Mouse (Mus musculus): ENCODE measurements around the gene Oas1e. TPM values are rescaled to one million over a fixed set of nuclear protein-coding genes. Genes with fewer than 3 reads are reported as not detected.

Gene Oas1e
- not detected for polyA plus RNA-seq (2014; fragmentation: Illumina TruSeq; extraction: RNeasy Lipid Tissue Mini Kit (QIAGEN cat#74804); ENCODE audit: low read depth, low replicate concordance)

GRCm38 (mm10) chr5:120795480-120796034 is at the start of gene Oas1e:
Gene Oas1e, minus strand, starts transcription at chr5:120795530.

GRCm38 (mm10) chr5:120811951-120812819 is 16.9 kb upstream of the Oas1e start, which contains the start of gene Oas1c:
Gene Oas1c, minus strand, starts transcription at chr5:120812514.

GRCm38 (mm10) chr5:120777478-120777877 is 17.9 kb downstream of the Oas1e start, which contains the start of gene Oas3:
Gene Oas3, minus strand, starts transcription at chr5:120777661.

GRCm38 (mm10) chr5:120749688-120750087 is 45.6 kb downstream of the Oas1e start, which contains the start of gene Oas2:
Gene Oas2, minus strand, starts transcription at chr5:120749853.

Other genes starting within 250 kb of the Oas1e start
- 3.8 TPM for gene Tpcn1, start 206.9 kb downstream of the Oas1e start, polyA plus RNA-seq (2014; fragmentation: Illumina TruSeq; extraction: RNeasy Lipid Tissue Mini Kit (QIAGEN cat#74804); ENCODE audit: low read depth, low replicate concordance)
- not detected for gene Iqcd, start 206.5 kb downstream of the Oas1e start, polyA plus RNA-seq (2014; fragmentation: Illumina TruSeq; extraction: RNeasy Lipid Tissue Mini Kit (QIAGEN cat#74804); ENCODE audit: low read depth, low replicate concordance)
- gene Rita1, start 182.9 kb downstream of the Oas1e start, polyA plus RNA-seq (2014; fragmentation: Illumina TruSeq; extraction: RNeasy Lipid Tissue Mini Kit (QIAGEN cat#74804); ENCODE audit: low read depth, low replicate concordance), result not detected
- gene Ddx54, start 182.8 kb downstream of the Oas1e start, polyA plus RNA-seq (2014; fragmentation: Illumina TruSeq; extraction: RNeasy Lipid Tissue Mini Kit (QIAGEN cat#74804); ENCODE audit: low read depth, low replicate concordance), result 0.58 TPM
- gene Cfap73, start 161.3 kb downstream of the Oas1e start, polyA plus RNA-seq (2014; fragmentation: Illumina TruSeq; extraction: RNeasy Lipid Tissue Mini Kit (QIAGEN cat#74804); ENCODE audit: low read depth, low replicate concordance), result not detected
- not detected for gene Rasal1, start 146.7 kb downstream of the Oas1e start, polyA plus RNA-seq (2014; fragmentation: Illumina TruSeq; extraction: RNeasy Lipid Tissue Mini Kit (QIAGEN cat#74804); ENCODE audit: low read depth, low replicate concordance)
- gene Dtx1, start 83.6 kb downstream of the Oas1e start, polyA plus RNA-seq (2014; fragmentation: Illumina TruSeq; extraction: RNeasy Lipid Tissue Mini Kit (QIAGEN cat#74804); ENCODE audit: low read depth, low replicate concordance), result 0.52 TPM
- gene Oas2, start 45.7 kb downstream of the Oas1e start, polyA plus RNA-seq (2014; fragmentation: Illumina TruSeq; extraction: RNeasy Lipid Tissue Mini Kit (QIAGEN cat#74804); ENCODE audit: low read depth, low replicate concordance), result 1.2 TPM
- gene Oas3, start 17.9 kb downstream of the Oas1e start, polyA plus RNA-seq (2014; fragmentation: Illumina TruSeq; extraction: RNeasy Lipid Tissue Mini Kit (QIAGEN cat#74804); ENCODE audit: low read depth, low replicate concordance), result 0.41 TPM
- 0.99 TPM for gene Oas1c, start 17.0 kb upstream of the Oas1e start, polyA plus RNA-seq (2014; fragmentation: Illumina TruSeq; extraction: RNeasy Lipid Tissue Mini Kit (QIAGEN cat#74804); ENCODE audit: low read depth, low replicate concordance)
- gene Oas1f, start 51.8 kb upstream of the Oas1e start, polyA plus RNA-seq (2014; fragmentation: Illumina TruSeq; extraction: RNeasy Lipid Tissue Mini Kit (QIAGEN cat#74804); ENCODE audit: low read depth, low replicate concordance), result not detected
- not detected for gene Oas1h, start 65.9 kb upstream of the Oas1e start, polyA plus RNA-seq (2014; fragmentation: Illumina TruSeq; extraction: RNeasy Lipid Tissue Mini Kit (QIAGEN cat#74804); ENCODE audit: low read depth, low replicate concordance)
- not detected for gene Oas1g, start 92.1 kb upstream of the Oas1e start, polyA plus RNA-seq (2014; fragmentation: Illumina TruSeq; extraction: RNeasy Lipid Tissue Mini Kit (QIAGEN cat#74804); ENCODE audit: low read depth, low replicate concordance)
- 0.99 TPM for gene Oas1a, start 112.0 kb upstream of the Oas1e start, polyA plus RNA-seq (2014; fragmentation: Illumina TruSeq; extraction: RNeasy Lipid Tissue Mini Kit (QIAGEN cat#74804); ENCODE audit: low read depth, low replicate concordance)
- not detected for gene Oas1d, start 119.0 kb upstream of the Oas1e start, polyA plus RNA-seq (2014; fragmentation: Illumina TruSeq; extraction: RNeasy Lipid Tissue Mini Kit (QIAGEN cat#74804); ENCODE audit: low read depth, low replicate concordance)
- gene Rph3a, start 214.6 kb upstream of the Oas1e start, polyA plus RNA-seq (2014; fragmentation: Illumina TruSeq; extraction: RNeasy Lipid Tissue Mini Kit (QIAGEN cat#74804); ENCODE audit: low read depth, low replicate concordance), result 2.5 TPM